Mouse (Mus musculus): ENCODE measurements at regions not wholly inside any gene's neighbourhood (a gene's known extent, or its start where the extent isn't known, plus 50 kb on each side); places are given as distances from the start of the nearest gene placed in this dataset.

- no peak for DNase-seq (ENCODE audit: low read depth, low spot score)
Observed at GRCm38 (mm10) chr12:48705963-48706362, 676.5 kb upstream of the Foxg1 start.

- DNase-seq (ENCODE audit: low read depth, low spot score) = no peak
Observed at GRCm38 (mm10) chr12:48713646-48714045, 668.8 kb upstream of the Foxg1 start.

GRCm38 (mm10) chr12:48729851-48730250 is 652.6 kb upstream of the Foxg1 start:
- no peak for DNase-seq (ENCODE audit: low read depth, low spot score)

- DNase-seq (ENCODE audit: low read depth, low spot score) = no peak
Observed at GRCm38 (mm10) chr12:48758805-48759396, 623.6 kb upstream of the Foxg1 start.
